Mouse (Mus musculus): ENCODE measurements at regions not wholly inside any gene's neighbourhood (a gene's known extent, or its start where the extent isn't known, plus 50 kb on each side); places are given as distances from the start of the nearest gene placed in this dataset.

DNA sequence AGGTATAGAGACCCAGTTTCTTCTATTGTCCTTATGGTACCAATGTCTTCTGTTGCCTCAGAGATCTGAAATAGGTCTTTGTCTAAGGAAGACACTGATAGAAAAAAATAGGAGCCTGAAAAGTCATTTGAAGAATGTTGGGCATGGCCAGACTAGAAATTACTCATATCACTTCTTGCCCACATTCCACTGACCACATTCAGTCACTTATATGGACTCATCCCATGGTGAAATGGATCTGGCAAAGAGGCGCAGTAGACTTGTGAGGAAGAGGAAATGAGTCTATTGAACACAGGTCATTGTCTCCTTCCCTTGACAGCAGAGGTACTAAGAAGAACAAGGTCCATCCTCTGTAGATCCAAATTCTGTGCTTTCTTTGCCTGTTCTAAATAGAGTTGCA is 318.9 kb upstream of the A1bg start:
- TF ChIP-seq POLR2A (IDR thresholded peaks at IDR 0.05; ENCODE audit: low read depth, low read length) (no peak), CTCF (conservative IDR thresholded peaks at IDR 0.05 in 1 of 2, IDR thresholded peaks at IDR 0.05 in 1 of 2; ENCODE audit: low read depth in 2 of 2, low read length in 2 of 2) (no peak), IRF4 (IDR thresholded peaks at IDR 0.05; ENCODE audit: low read depth, low read length) (no peak), JUN (IDR thresholded peaks at IDR 0.05; ENCODE audit: insufficient read depth, low read depth, low read length) (no peak), EP300 (IDR thresholded peaks at IDR 0.05; ENCODE audit: low read length) (no peak), MXI1 (IDR thresholded peaks at IDR 0.05; ENCODE audit: low read depth, low read length) (no peak), USF1 (IDR thresholded peaks at IDR 0.05; ENCODE audit: low read depth, low read length) (no peak), ZC3H11A (IDR thresholded peaks at IDR 0.05; ENCODE audit: low read depth, low read length) (no peak)

Measured in CH12.LX (cell line).